Mouse (Mus musculus): Measurements from ENCODE around the gene Kcnab2. TPM values are rescaled to one million over a fixed set of nuclear protein-coding genes. Genes with fewer than 3 reads are reported as not detected.

Kcnab2 gene
- polyA plus RNA-seq, 1 experiment, result 14.6 TPM

- Histone ChIP-seq H3K79me2 (ENCODE audit: control insufficient read depth, insufficient read depth) (no peaks in the 10 kb centered on the region), H3K27me3 (ENCODE audit: control insufficient read depth, insufficient read depth, insufficient read length) (no peaks in the 10 kb centered on the region), H3K4me3 (no peak overlapping the region), H3K4me2 (ENCODE audit: low read depth) (peak overlapping the region; percentile 65), H3ac (ENCODE audit: control insufficient read depth, insufficient read length) (no peak overlapping the region), H3K36me3 (ENCODE audit: control insufficient read depth, insufficient read depth) (no peaks in the 10 kb centered on the region)
- TF ChIP-seq CEBPB (IDR thresholded peaks at IDR 0.05; ENCODE audit: insufficient read depth, poor library complexity, severe bottlenecking) (peak; percentile 87), MYOG (IDR thresholded peaks at IDR 0.05; ENCODE audit: control insufficient read depth in 1 of 3, insufficient read depth in 1 of 3, insufficient read length in 2 of 3, low read depth in 2 of 3) (peak in 2 of 3 experiments; percentile 24 to 79), E2F4 (IDR thresholded peaks at IDR 0.05; ENCODE audit: insufficient read depth) (no peak), MYOD1 (IDR thresholded peaks at IDR 0.05; ENCODE audit: control insufficient read depth in 1 of 3, insufficient read length in 2 of 3, low read depth in 2 of 3) (peak in 2 of 3 experiments; percentile 76 to 85), USF1 (IDR thresholded peaks at IDR 0.05; ENCODE audit: low read depth) (no peak), POLR2A (IDR thresholded peaks at IDR 0.05; ENCODE audit: insufficient read length, low read depth) (no peak), SRF (IDR thresholded peaks at IDR 0.05; ENCODE audit: control insufficient read depth, insufficient read length, low read depth) (no peak), REST (IDR thresholded peaks at IDR 0.05; ENCODE audit: insufficient read depth, insufficient read length) (no peak), MAX (IDR thresholded peaks at IDR 0.05; ENCODE audit: low read depth) (no peak), TCF12 (IDR thresholded peaks at IDR 0.05; ENCODE audit: insufficient read depth, poor library complexity, severe bottlenecking) (no peak), POLR2AphosphoS2 (IDR thresholded peaks at IDR 0.05; ENCODE audit: insufficient read length, low read depth) (no peak), TCF3 (IDR thresholded peaks at IDR 0.05; ENCODE audit: insufficient read length, low read depth) (no peak)
Measured at GRCm38 (mm10) chr4:152345120-152345889, 132.4 kb downstream of the Kcnab2 start.

GRCm38 (mm10) chr4:152344651-152345050 lies 133.0 kb downstream of the Kcnab2 start:
- TF ChIP-seq USF1 (IDR thresholded peaks at IDR 0.05; ENCODE audit: low read depth) (no peak), E2F4 (IDR thresholded peaks at IDR 0.05; ENCODE audit: insufficient read depth) (no peak), MAX (IDR thresholded peaks at IDR 0.05; ENCODE audit: low read depth) (no peak), REST (IDR thresholded peaks at IDR 0.05; ENCODE audit: insufficient read depth, insufficient read length) (no peak), POLR2AphosphoS2 (IDR thresholded peaks at IDR 0.05; ENCODE audit: insufficient read length, low read depth) (no peak), TCF3 (IDR thresholded peaks at IDR 0.05; ENCODE audit: insufficient read length, low read depth) (no peak), SRF (IDR thresholded peaks at IDR 0.05; ENCODE audit: control insufficient read depth, insufficient read length, low read depth) (no peak), MYOG (IDR thresholded peaks at IDR 0.05; ENCODE audit: control insufficient read depth in 1 of 3, insufficient read depth in 1 of 3, insufficient read length in 2 of 3, low read depth in 2 of 3) (no peak), TCF12 (IDR thresholded peaks at IDR 0.05; ENCODE audit: insufficient read depth, poor library complexity, severe bottlenecking) (no peak)
- H3K27me3 ChIP-seq (ENCODE audit: control insufficient read depth, insufficient read depth, insufficient read length), result peaks cover 4% of the 10 kb centered on the region

GRCm38 (mm10) chr4:152343296-152343695 lies 134.4 kb downstream of the Kcnab2 start:
- Histone ChIP-seq H3K4me3 (no peak overlapping the region), H3ac (ENCODE audit: control insufficient read depth, insufficient read length) (no peak overlapping the region), H3K79me2 (ENCODE audit: control insufficient read depth, insufficient read depth) (no peaks in the 10 kb centered on the region), H3K4me2 (ENCODE audit: low read depth) (no peak overlapping the region), H3K27me3 (ENCODE audit: control insufficient read depth, insufficient read depth, insufficient read length) (peaks cover 18% of the 10 kb centered on the region), H3K36me3 (ENCODE audit: control insufficient read depth, insufficient read depth) (no peaks in the 10 kb centered on the region)
- no peak for TF ChIP-seq POLR2AphosphoS2 (IDR thresholded peaks at IDR 0.05; ENCODE audit: insufficient read length, low read depth)
- no peak for TF ChIP-seq MYOG (IDR thresholded peaks at IDR 0.05; ENCODE audit: control insufficient read depth in 1 of 3, insufficient read depth in 1 of 3, insufficient read length in 2 of 3, low read depth in 2 of 3)
- TF ChIP-seq MAX (IDR thresholded peaks at IDR 0.05; ENCODE audit: low read depth), result no peak
- TF ChIP-seq TCF3 (IDR thresholded peaks at IDR 0.05; ENCODE audit: insufficient read length, low read depth), result no peak
- TF ChIP-seq POLR2A (IDR thresholded peaks at IDR 0.05; ENCODE audit: insufficient read length, low read depth), result no peak
- no peak for TF ChIP-seq USF1 (IDR thresholded peaks at IDR 0.05; ENCODE audit: low read depth)
- TF ChIP-seq REST (IDR thresholded peaks at IDR 0.05; ENCODE audit: insufficient read depth, insufficient read length), result no peak
- TF ChIP-seq SRF (IDR thresholded peaks at IDR 0.05; ENCODE audit: control insufficient read depth, insufficient read length, low read depth), result no peak
- no peak for TF ChIP-seq TCF12 (IDR thresholded peaks at IDR 0.05; ENCODE audit: insufficient read depth, poor library complexity, severe bottlenecking)
- TF ChIP-seq MYOD1 (IDR thresholded peaks at IDR 0.05; ENCODE audit: control insufficient read depth in 1 of 3, insufficient read length in 2 of 3, low read depth in 2 of 3), result no peak
- no peak for TF ChIP-seq E2F4 (IDR thresholded peaks at IDR 0.05; ENCODE audit: insufficient read depth)
- TF ChIP-seq CEBPB (IDR thresholded peaks at IDR 0.05; ENCODE audit: insufficient read depth, poor library complexity, severe bottlenecking), result no peak

More at GRCm38 (mm10) chr4:152344651-152345050, 133.0 kb downstream of the Kcnab2 start:
- Histone ChIP-seq H3K4me3 (no peak overlapping the region), H3K36me3 (ENCODE audit: control insufficient read depth, insufficient read depth) (no peaks in the 10 kb centered on the region), H3K4me2 (ENCODE audit: low read depth) (peak overlapping the region; percentile 65), H3K79me2 (ENCODE audit: control insufficient read depth, insufficient read depth) (no peaks in the 10 kb centered on the region), H3ac (ENCODE audit: control insufficient read depth, insufficient read length) (no peak overlapping the region)

Other genes with a start within 250 kb of the Kcnab2 start
- gene Gpr153, start 203.6 kb downstream of the Kcnab2 start, polyA plus RNA-seq (2012; fragmentation: generic; extraction: Trizol), result 6.5 TPM
- gene Hes3, start 186.2 kb downstream of the Kcnab2 start, polyA plus RNA-seq (2012; fragmentation: generic; extraction: Trizol), result 0.02 TPM
- gene Icmt, start 180.6 kb downstream of the Kcnab2 start, polyA plus RNA-seq (2012; fragmentation: generic; extraction: Trizol), result 30.8 TPM
- 0.52 TPM for gene Rnf207, start 158.9 kb downstream of the Kcnab2 start, polyA plus RNA-seq (2012; fragmentation: generic; extraction: Trizol)
- gene Rpl22, start 152.1 kb downstream of the Kcnab2 start, polyA plus RNA-seq (2012; fragmentation: generic; extraction: Trizol), result 1,218 TPM
- gene Chd5, start 139.2 kb downstream of the Kcnab2 start, polyA plus RNA-seq (2012; fragmentation: generic; extraction: Trizol), result 1.0 TPM
- 2.3 TPM for gene Nphp4, start 1.2 kb downstream of the Kcnab2 start, polyA plus RNA-seq (2012; fragmentation: generic; extraction: Trizol)